Mouse (Mus musculus) liver, embryonic 15.5 days (tissue): Measurements from ENCODE around the gene Olfr324. TPM values are rescaled to one million over a fixed set of nuclear protein-coding genes. Genes with fewer than 3 reads are reported as not detected.
A peak's percentile ranks its signal among the peaks of the same experiment; 100 is the strongest.

Experiments used
- ATAC-seq: fragments of 200-750 bp; cut with Nextera tagmentation; 2 replicates; pipeline ENCODE4 v1.8.0; 2017; ENCODE audit warnings: moderate number of reproducible peaks, mild to moderate bottlenecking, moderate library complexity; ENCODE audit not compliant: insufficient read depth
- H3K27ac ChIP-seq: fragments of 300-500 bp; sonication (generic); replicated peaks from 2 replicates; pipeline ENCODE4 v1.5.1; 2015; ENCODE audit warnings: mild to moderate bottlenecking, inconsistent platforms
- H3K27me3 ChIP-seq: fragments of 300-500 bp; sonication (generic); 2 replicates; pipeline ENCODE4 v1.6.1; 2015; ENCODE audit warnings: mild to moderate bottlenecking, inconsistent platforms
- H3K36me3 ChIP-seq: fragments of 300-500 bp; sonication (generic); replicated peaks from 2 replicates; pipeline ENCODE4 v1.6.1; 2015; ENCODE audit warnings: moderate library complexity, mild to moderate bottlenecking, inconsistent platforms
- H3K4me1 ChIP-seq: fragments of 300-500 bp; sonication (generic); replicated peaks from 2 replicates; pipeline ENCODE4 v1.6.1; 2015; ENCODE audit warnings: inconsistent platforms
- H3K4me2 ChIP-seq: fragments of 300-500 bp; sonication (generic); 2 replicates; pipeline ENCODE4 v1.6.1; 2015; ENCODE audit warnings: moderate library complexity, mild to moderate bottlenecking, inconsistent platforms
- H3K4me3 ChIP-seq: fragments of 300-500 bp; sonication (generic); replicated peaks from 2 replicates; pipeline ENCODE4 v1.5.1; 2015; ENCODE audit warnings: mild to moderate bottlenecking, inconsistent platforms
- H3K9ac ChIP-seq: fragments of 300-500 bp; sonication (generic); 2 replicates; pipeline ENCODE4 v1.6.1; 2015; ENCODE audit warnings: moderate library complexity, mild to moderate bottlenecking, inconsistent platforms
- H3K9me3 ChIP-seq: fragments of 300-500 bp; sonication (generic); replicated peaks from 2 replicates; pipeline ENCODE4 v1.6.1; 2016; ENCODE audit warnings: inconsistent platforms
- WGBS: fragments of 180-500 bp; shearing (Covaris S2); methylation state at CpG from one replicate; pipeline ENCODE4 v1.1.7; 2015; ENCODE audit warnings: mixed read lengths; ENCODE audit not compliant: insufficient replicate concordance; 5-methylcytosine and 5-hydroxymethylcytosine counted together
- polyA plus RNA-seq: library from polyadenylated mRNA; unstranded; fragments of >200 nt; fragmentation: Nextera tagmentation; extraction: Ambion mirVana; gene quantifications from 2 replicates; pipeline ENCODE4 v1.2.1, GENCODE M21; 2015

Olfr324 gene
- not detected in 2 replicates for polyA plus RNA-seq

GRCm38 (mm10) chr11:58594814-58595213 is at the start of gene Olfr324:
Gene Olfr324, plus strand, starts transcription at chr11:58595114.
- no peaks in the 10 kb centered on the region for H3K9me3 ChIP-seq
- H3K36me3 ChIP-seq: no peaks in the 10 kb centered on the region
- H3K4me2 ChIP-seq: no peak within 1 kb of the TSS
- H3K4me3 ChIP-seq: no peak within 1 kb of the TSS
- H3K9ac ChIP-seq: no peak within 1 kb of the TSS
- no peak within 1 kb of the TSS for H3K27ac ChIP-seq
- no peaks in the 10 kb centered on the region for H3K27me3 ChIP-seq
- H3K4me1 ChIP-seq: peaks cover 3% of the 10 kb centered on the region
- ATAC-seq: no peak
- 56% methylated on average over 6 of the region's 6 CpGs for WGBS

- no peak within 1 kb of the TSS for H3K4me2 ChIP-seq
- WGBS: 66% methylated on average over 5 of the region's 5 CpGs
- H3K27ac ChIP-seq: no peak within 1 kb of the TSS
- no peak within 1 kb of the TSS for H3K9ac ChIP-seq
- ATAC-seq: no peak
- H3K9me3 ChIP-seq: no peaks in the 10 kb centered on the region
- H3K4me3 ChIP-seq: no peak within 1 kb of the TSS
- H3K36me3 ChIP-seq: no peaks in the 10 kb centered on the region
- H3K27me3 ChIP-seq: no peaks in the 10 kb centered on the region
- H3K4me1 ChIP-seq: no peaks in the 10 kb centered on the region
These were observed 48.6 kb upstream of the Olfr324 start, which contains the start of gene Olfr329-ps for GRCm38 (mm10) chr11:58546322-58546721. Gene Olfr329-ps, minus strand, starts transcription at chr11:58546422.

GRCm38 (mm10) chr11:58555536-58555935 is 39.4 kb upstream of the Olfr324 start, which contains the start of gene Olfr328:
Gene Olfr328, minus strand, starts transcription at chr11:58555636.
- H3K4me1 ChIP-seq: no peaks in the 10 kb centered on the region
- H3K4me3 ChIP-seq: no peak within 1 kb of the TSS
- H3K9ac ChIP-seq: no peak within 1 kb of the TSS
- no peak within 1 kb of the TSS for H3K4me2 ChIP-seq
- no peak for ATAC-seq
- H3K27me3 ChIP-seq: no peaks in the 10 kb centered on the region; the same call in 1 of the 2 replicates
- 53% methylated on average over 1 of the region's 1 CpGs for WGBS
- no peaks in the 10 kb centered on the region for H3K36me3 ChIP-seq
- no peaks in the 10 kb centered on the region for H3K9me3 ChIP-seq
- H3K27ac ChIP-seq: no peak within 1 kb of the TSS

GRCm38 (mm10) chr11:58570405-58570804 is 24.5 kb upstream of the Olfr324 start, which contains the start of gene Olfr224:
Gene Olfr224, minus strand, starts transcription at chr11:58570553.
- H3K36me3 ChIP-seq: no peaks in the 10 kb centered on the region
- no peak within 1 kb of the TSS for H3K4me2 ChIP-seq
- no peak within 1 kb of the TSS for H3K4me3 ChIP-seq
- 58% methylated on average over 5 of the region's 5 CpGs for WGBS
- ATAC-seq: no peak
- H3K27ac ChIP-seq: no peak within 1 kb of the TSS
- H3K4me1 ChIP-seq: no peaks in the 10 kb centered on the region
- H3K9me3 ChIP-seq: no peaks in the 10 kb centered on the region
- no peak within 1 kb of the TSS for H3K9ac ChIP-seq
- no peaks in the 10 kb centered on the region for H3K27me3 ChIP-seq

GRCm38 (mm10) chr11:58577430-58577829 is 17.5 kb upstream of the Olfr324 start, which contains the start of gene Olfr325:
Gene Olfr325, plus strand, starts transcription at chr11:58577730.
- 52% methylated on average over 1 of the region's 1 CpGs for WGBS
- Histone ChIP-seq H3K27ac (no peak within 1 kb of the TSS), H3K27me3 (peaks cover 9% of the 10 kb centered on the region), H3K9ac (no peak within 1 kb of the TSS), H3K9me3 (no peaks in the 10 kb centered on the region), H3K36me3 (no peaks in the 10 kb centered on the region), H3K4me1 (no peaks in the 10 kb centered on the region), H3K4me3 (no peak within 1 kb of the TSS), H3K4me2 (no peak within 1 kb of the TSS)
- ATAC-seq: no peak

- H3K4me3 ChIP-seq: no peak overlapping the region
- peaks cover 9% of the 10 kb centered on the region for H3K27me3 ChIP-seq
- no peak overlapping the region for H3K4me2 ChIP-seq
- H3K36me3 ChIP-seq: no peaks in the 10 kb centered on the region
- H3K27ac ChIP-seq: no peak overlapping the region
- H3K9me3 ChIP-seq: no peaks in the 10 kb centered on the region
- no peaks in the 10 kb centered on the region for H3K4me1 ChIP-seq
- no peak overlapping the region for H3K9ac ChIP-seq
- WGBS: 56% methylated on average over 8 of the region's 8 CpGs
- ATAC-seq: no peak
These were observed 16.3 kb upstream of the Olfr324 start for GRCm38 (mm10) chr11:58578636-58579035.

- H3K9me3 ChIP-seq: no peaks in the 10 kb centered on the region
- peak overlapping the region; percentile 89 for H3K27ac ChIP-seq
- peaks cover 37% of the 10 kb centered on the region for H3K4me1 ChIP-seq
- H3K27me3 ChIP-seq: no peaks in the 10 kb centered on the region
- no peaks in the 10 kb centered on the region for H3K36me3 ChIP-seq
- H3K4me3 ChIP-seq: peak overlapping the region; percentile 29; the same call in 1 of the 2 replicates
- peak overlapping the region; percentile 38; the same call in 1 of the 2 replicates for H3K9ac ChIP-seq
- peak; percentile 100 for ATAC-seq
- peak overlapping the region; percentile 64 for H3K4me2 ChIP-seq
- 25% methylated on average over 7 of the region's 7 CpGs for WGBS
These were observed 7.0 kb upstream of the Olfr324 start for GRCm38 (mm10) chr11:58587898-58588348.

GRCm38 (mm10) chr11:58588620-58589250 is 6.2 kb upstream of the Olfr324 start:
- WGBS: 54% methylated on average over 3 of the region's 3 CpGs
- H3K27ac ChIP-seq: 0 out of 2 replicates have a peak overlapping the region, but pooled peaks have one; percentile 7
- no peak for ATAC-seq

GRCm38 (mm10) chr11:58597837-58598236 is 2.9 kb downstream of the Olfr324 start:
- H3K4me3 ChIP-seq: no peak overlapping the region
- no peaks in the 10 kb centered on the region for H3K9me3 ChIP-seq
- H3K27me3 ChIP-seq: no peaks in the 10 kb centered on the region
- no peaks in the 10 kb centered on the region for H3K4me1 ChIP-seq
- no peaks in the 10 kb centered on the region for H3K36me3 ChIP-seq
- no peak overlapping the region for H3K27ac ChIP-seq
- ATAC-seq: no peak
- H3K9ac ChIP-seq: no peak overlapping the region
- WGBS: 56% methylated on average over 13 of the region's 13 CpGs
- no peak overlapping the region for H3K4me2 ChIP-seq

More at GRCm38 (mm10) chr11:58588620-58589250, 6.2 kb upstream of the Olfr324 start:
- Histone ChIP-seq H3K27me3 (no peaks in the 10 kb centered on the region), H3K9ac (no peak overlapping the region), H3K36me3 (no peaks in the 10 kb centered on the region), H3K4me3 (no peak overlapping the region), H3K4me2 (no peak overlapping the region), H3K4me1 (peaks cover 37% of the 10 kb centered on the region), H3K9me3 (no peaks in the 10 kb centered on the region)

GRCm38 (mm10) chr11:58602062-58602461 is 7.1 kb downstream of the Olfr324 start:
- Histone ChIP-seq H3K27ac (no peak overlapping the region), H3K9me3 (no peaks in the 10 kb centered on the region), H3K9ac (no peak overlapping the region), H3K27me3 (no peaks in the 10 kb centered on the region), H3K4me1 (0 out of 2 replicates have a peak, but pooled peaks cover 5% of the 10 kb centered on the region), H3K4me3 (no peak overlapping the region), H3K4me2 (no peak overlapping the region), H3K36me3 (no peaks in the 10 kb centered on the region)
- ATAC-seq: no peak

GRCm38 (mm10) chr11:58602800-58603560 is 8.1 kb downstream of the Olfr324 start:
- H3K9me3 ChIP-seq: no peaks in the 10 kb centered on the region
- H3K27ac ChIP-seq: no peak overlapping the region
- 0 out of 2 replicates have a peak, but pooled peaks cover 5% of the 10 kb centered on the region for H3K4me1 ChIP-seq
- 54% methylated on average over 6 of the region's 6 CpGs for WGBS
- H3K9ac ChIP-seq: no peak overlapping the region
- H3K27me3 ChIP-seq: no peaks in the 10 kb centered on the region
- no peaks in the 10 kb centered on the region for H3K36me3 ChIP-seq
- H3K4me2 ChIP-seq: no peak overlapping the region
- no peak for ATAC-seq
- no peak overlapping the region for H3K4me3 ChIP-seq
